Mouse (Mus musculus): Measurements from ENCODE around the gene Lnx2.

GRCm38 (mm10) chr5:147107276-147107675 lies 30.9 kb upstream of the Lnx2 start:
- TF ChIP-seq CTCF (IDR thresholded peaks at IDR 0.05; ENCODE audit: low read depth) (no peak), EP300 (optimal IDR thresholded peaks at IDR 0.05) (no peak)
